Mouse (Mus musculus) T-helper 1 cell (primary cell): Measurements from ENCODE around the gene Rnf39.
"Not testable (repeated sequence)": the region's sequence is repeated elsewhere in the genome, so short reads cannot be mapped to it uniquely, and the experiment has no call there.

Experiments used
- in situ Hi-C: fragments of 300-600 bp; cut with MboI, MseI; formaldehyde crosslinking; loops from one replicate; pipeline ENCODE4 v1.15.1; 2025; ENCODE audit warnings: high pct_unique_total_duplicates

The Rnf39 gene

GRCm38 (mm10) chr17:36981845-36982244, 39.1 kb downstream of the Rnf39 start:
- in situ Hi-C loops, result no loop called here

DNA sequence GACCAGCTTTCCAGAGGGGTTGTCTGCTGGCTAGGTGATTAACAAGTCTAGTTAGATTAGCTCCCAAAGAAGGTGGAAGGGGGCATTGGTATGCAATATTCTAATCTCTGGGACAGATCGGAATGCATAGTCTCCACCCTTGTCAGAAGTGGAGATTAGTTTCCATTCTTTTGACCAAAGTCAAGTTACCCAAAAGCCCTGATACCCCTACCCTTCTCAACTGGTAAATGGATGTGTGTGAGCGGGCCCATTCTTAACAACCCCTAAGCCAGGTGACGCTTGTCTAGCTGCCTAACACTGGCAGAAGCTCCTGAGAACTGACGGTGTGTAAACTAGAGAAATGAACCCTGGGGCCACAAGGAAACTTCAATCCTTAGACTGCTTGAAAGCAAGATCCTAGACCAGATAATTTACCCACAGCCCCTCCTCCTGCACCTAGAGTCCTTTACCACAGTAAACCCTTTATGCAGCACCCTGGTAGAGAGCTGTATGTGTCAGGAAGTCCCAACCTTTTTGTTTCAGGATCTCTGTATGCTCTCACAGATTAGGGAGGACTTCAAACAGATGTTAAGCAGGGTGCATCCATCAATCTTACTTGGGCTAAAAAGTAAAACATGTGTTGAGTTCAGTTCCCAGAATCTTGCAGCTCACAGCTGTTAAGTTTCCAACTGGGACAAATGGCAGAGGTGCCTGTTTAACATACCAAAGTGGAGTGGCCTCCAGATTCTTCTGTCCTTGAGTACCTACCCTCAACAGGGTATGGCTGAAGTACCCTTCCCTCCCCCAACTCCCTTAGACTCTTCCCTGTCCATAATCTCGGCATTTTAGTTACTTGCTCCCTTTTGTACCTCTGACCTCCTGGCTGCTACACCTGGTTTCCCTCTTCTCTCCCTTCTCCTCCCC, 39.8 kb downstream of the Rnf39 start:
- in situ Hi-C loops, result no loop called here

DNA sequence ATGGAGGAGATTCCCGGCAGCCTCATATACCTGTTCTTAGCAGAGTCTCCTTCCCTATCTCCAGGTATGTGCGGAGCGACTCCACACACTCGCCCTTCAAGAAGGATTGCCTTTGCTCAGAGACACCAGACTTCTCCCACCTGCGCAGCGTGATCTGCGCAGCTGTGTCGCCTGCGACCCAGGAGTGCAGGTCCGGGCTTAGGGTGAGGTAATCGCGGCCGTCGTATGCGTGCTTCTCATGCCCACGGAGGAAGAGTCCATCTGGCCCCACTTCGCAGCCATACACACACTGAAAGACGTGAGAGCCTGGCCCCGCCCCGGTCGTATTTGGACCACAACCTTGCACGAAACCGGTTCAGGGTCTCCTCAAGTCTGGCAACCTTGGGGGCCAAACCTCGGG, 45.8 kb downstream of the Rnf39 start:
- in situ Hi-C loops, result loop anchor here (5.0 kb wide), 1 partner anchor 96 kb away; the partner anchor contains the start of gene Trim40

DNA sequence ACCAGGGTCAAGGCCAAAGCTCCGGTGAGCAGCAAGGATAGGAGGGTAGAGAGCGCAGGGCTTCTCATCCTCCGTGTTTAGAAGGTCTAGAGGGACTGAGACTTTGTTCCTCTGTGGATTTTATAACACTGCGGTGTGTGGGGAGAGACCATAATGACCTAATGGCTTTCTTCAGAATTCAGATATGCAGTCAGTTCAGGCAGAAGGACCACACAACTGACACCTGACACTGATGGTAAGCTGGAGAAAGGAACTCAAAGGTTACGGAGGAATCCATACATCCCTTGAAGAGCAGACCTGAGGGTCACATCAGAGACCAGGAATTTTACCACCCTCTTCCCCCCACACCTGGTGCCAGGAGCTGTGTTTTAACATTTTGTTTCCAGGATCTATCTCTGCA, 46.7 kb downstream of the Rnf39 start, which contains the start of gene H2-M5:
Gene H2-M5 (minus strand): TSS at position 101 of the 400 bp plus-strand sequence.
- in situ Hi-C loops, result loop anchor here (5.0 kb wide), 1 partner anchor 97 kb away; the partner anchor contains the start of gene Trim40

- in situ Hi-C loops, result not testable (repeated sequence)
These were observed 47.9 kb downstream of the Rnf39 start for GRCm38 (mm10) chr17:36990630-36991029.

DNA sequence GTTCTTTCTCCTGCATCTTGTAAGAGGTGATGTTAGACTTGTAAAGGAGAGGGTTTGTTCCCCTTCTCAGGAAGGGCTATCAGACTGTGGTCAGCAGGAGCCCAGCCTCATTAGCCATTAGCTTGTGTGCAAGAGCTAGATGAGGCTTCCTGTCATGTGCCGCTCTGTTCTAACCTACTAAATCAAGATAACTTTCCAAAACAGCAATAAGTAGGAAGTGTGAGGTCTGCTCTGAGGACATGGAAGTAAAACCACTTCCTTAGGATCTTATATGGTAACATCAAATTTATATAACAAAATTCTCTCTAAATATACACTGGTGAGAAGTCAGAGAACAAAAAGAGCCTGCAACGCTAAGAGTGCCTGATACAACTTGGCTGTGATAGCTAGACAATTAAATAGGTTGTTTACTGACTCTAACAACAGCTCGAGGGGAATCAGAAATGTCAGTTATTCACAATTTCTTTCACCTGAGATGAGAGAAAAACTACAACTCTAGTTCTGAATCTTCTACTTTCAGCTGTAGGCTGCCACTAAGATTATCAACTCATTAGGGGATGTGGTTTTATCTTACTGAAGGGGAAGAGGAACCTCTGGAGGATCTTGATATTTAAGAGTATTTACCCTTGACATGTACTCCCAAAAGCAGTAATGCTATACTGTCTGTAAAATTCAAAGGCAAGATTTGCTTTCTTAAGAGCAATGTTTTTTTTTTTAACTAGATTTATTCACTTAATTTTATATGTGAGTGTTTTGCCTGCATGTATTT, 49.8 kb downstream of the Rnf39 start:
- in situ Hi-C loops, result no loop called here

- in situ Hi-C loops, result no loop called here
These were observed 51.1 kb downstream of the Rnf39 start for GRCm38 (mm10) chr17:36993770-36994325.

GRCm38 (mm10) chr17:36994528-36994927, 51.8 kb downstream of the Rnf39 start:
- in situ Hi-C loops, result no loop called here

DNA sequence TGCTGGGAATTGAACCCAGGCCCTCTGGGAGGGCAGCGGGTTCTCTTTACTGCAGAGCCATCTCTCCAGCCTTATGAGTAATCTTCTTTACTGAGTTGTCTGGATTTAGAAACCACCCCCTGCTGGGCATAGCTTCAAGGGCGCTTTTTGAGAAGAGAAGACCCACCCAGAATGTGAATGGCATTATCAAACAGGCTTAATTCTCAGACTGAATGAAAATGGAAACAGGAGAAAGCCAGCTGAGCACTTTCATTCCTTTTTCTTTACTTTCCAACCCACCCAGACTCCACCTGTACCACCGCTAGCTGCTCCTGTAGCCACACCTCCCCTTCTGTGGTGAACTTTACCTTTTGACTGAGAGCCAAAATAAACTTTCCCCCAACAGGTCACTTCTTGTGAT, 52.7 kb downstream of the Rnf39 start:
- in situ Hi-C loops, result no loop called here

GRCm38 (mm10) chr17:36997033-36997735, 54.5 kb downstream of the Rnf39 start:
- in situ Hi-C loops, result no loop called here
